Mouse (Mus musculus): ENCODE results near the gene Pdzk1ip1.

Gene Pdzk1ip1

DNA sequence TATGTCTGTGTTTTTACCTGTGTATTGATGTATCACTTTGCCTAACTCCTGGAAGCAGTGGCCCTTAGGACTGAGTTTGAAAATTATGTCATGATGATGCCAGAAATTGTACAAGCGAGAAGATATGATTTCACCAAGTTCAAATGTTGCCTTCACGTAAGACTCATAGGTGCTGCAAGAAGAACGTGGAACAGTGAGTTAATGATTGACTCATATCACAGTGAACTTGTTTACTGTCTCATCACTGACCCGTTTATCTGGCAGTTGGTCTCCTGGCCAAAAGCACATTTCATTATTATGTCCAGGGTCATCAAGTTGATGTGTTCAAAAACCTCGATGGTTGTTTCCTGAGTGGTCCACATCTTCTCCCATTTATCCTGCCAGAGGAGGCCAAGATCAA is 33.1 kb downstream of the Pdzk1ip1 start:
- DNase-seq (ENCODE audit: low spot score) = no peak

GRCm38 (mm10) chr4:115123507-115123906 is 35.0 kb downstream of the Pdzk1ip1 start:
- DNase-seq (ENCODE audit: low spot score) = no peak

- peak; percentile 32 for DNase-seq (ENCODE audit: low spot score)
These were observed 36.2 kb downstream of the Pdzk1ip1 start for GRCm38 (mm10) chr4:115124713-115125112.

DNA sequence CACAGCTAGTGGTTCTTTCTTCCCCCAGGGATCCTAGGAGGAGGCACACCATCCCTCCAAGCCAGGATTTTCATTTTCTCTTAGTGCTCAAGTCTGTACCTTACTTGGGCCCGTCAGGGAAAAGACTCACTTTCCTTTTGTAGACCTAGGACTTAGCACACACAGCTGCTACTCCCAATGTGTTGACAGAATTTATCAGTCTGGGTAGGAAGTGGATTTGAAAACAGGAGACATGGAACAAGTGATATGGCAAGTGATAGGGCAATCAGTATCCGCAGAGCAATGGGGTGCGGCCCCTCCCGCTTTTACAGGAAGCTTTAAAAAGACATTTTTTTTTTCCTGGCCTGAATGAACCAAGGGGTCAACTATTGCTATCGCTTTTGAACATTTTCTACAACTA is 44.6 kb downstream of the Pdzk1ip1 start:
- DNase-seq (ENCODE audit: low spot score) = peak; percentile 2

- DNase-seq (ENCODE audit: low spot score) = peak; percentile 33
These were observed 45.2 kb downstream of the Pdzk1ip1 start, which contains the start of gene Cyp4x1 for GRCm38 (mm10) chr4:115133621-115134295. Gene Cyp4x1 (minus strand): TSS chr4:115134281.

DNA sequence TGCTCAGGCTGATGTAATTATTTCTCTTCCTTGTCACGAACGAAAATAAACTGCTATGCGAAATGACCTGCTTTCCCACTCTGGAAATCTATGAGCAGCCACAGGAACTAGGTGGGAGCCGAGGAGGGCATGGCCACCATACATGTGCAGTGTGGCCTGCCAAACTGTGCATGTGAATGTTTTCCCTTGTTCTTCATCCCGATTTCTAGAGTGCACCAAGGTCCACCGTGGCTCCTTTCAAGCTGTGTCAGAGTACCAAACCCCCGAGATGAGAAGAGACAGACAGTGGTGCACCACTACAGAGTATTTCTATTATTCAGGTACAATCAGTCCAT is 45.8 kb downstream of the Pdzk1ip1 start:
- no peak for DNase-seq (ENCODE audit: low spot score)

Data from embryo, embryonic 10.5 days (tissue).